ENCODE assay signal across 20 mouse cellular contexts in the genomic region with DNA sequence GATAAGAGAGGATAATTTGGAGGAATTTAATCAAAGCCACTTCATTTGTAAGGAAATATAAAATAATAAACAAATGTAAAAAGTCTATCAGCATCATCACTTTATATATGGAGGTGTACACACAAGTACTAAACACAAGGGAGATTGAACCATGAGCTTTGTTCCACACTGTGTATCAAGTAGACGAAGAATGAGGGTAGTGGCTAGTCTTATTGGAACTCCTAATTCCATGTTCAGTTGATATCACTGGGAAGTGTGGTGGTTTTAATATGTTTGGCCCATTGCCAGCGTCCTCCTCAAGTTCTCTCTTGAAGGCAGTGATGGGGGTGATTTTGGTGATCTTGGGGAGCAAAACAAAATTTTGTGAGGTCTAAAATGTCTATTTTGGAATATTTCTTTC.
"Had no signal": no experiment of that assay in that cellular context is flagged by ENCODE, and none has a peak within 500 bp of the region (broad histone marks: within the 10 kb centered on the region; RNA-seq: fewer than 3 reads in every experiment).

No protein-coding gene starts in this region.

- ATAC-seq: lung, postnatal 0 days had no signal

- H3K4me1 ChIP-seq: kidney, embryonic 15.5 days; liver, embryonic 13.5 days; megakaryocyte, embryonic 14.5 days; neural tube, embryonic 12.5 days; neural tube, embryonic 15.5 days had no signal

- H3K27me3 ChIP-seq: kidney, embryonic 15.5 days; liver, embryonic 13.5 days; megakaryocyte, embryonic 14.5 days; neural tube, embryonic 12.5 days; neural tube, embryonic 15.5 days had no signal

- H3K4me3 ChIP-seq: kidney, embryonic 15.5 days; left cerebral cortex, adult 2 months; liver, embryonic 13.5 days; megakaryocyte, embryonic 14.5 days; neural tube, embryonic 12.5 days; neural tube, embryonic 15.5 days had no signal

- H3K9me3 ChIP-seq: kidney, embryonic 15.5 days; liver, embryonic 13.5 days; neural tube, embryonic 12.5 days; neural tube, embryonic 15.5 days had no signal

- H3K27ac ChIP-seq: kidney, embryonic 15.5 days; left cerebral cortex, adult 2 months; liver, embryonic 13.5 days; neural tube, embryonic 12.5 days; neural tube, embryonic 15.5 days; stomach, postnatal 0 days had no signal

- DNase-seq: kidney, adult 11 months; kidney, adult 8-10 months; kidney, postnatal 10 days; kidney, postnatal 36 days; layer of hippocampus, postnatal 36 days; liver, embryonic 13.5 days; lung, adult 2 months; right cerebral cortex, adult 18-20 months; right cerebral cortex, postnatal 14 days; right cerebral cortex, postnatal 4 days; thymus, adult 2 months; thymus, postnatal 14 days; thymus, postnatal 4 days had no signal

- H3K36me3 ChIP-seq: kidney, embryonic 15.5 days; liver, embryonic 13.5 days; neural tube, embryonic 12.5 days; neural tube, embryonic 15.5 days had no signal

- H3K9ac ChIP-seq: kidney, embryonic 15.5 days; liver, embryonic 13.5 days; neural tube, embryonic 12.5 days; neural tube, embryonic 15.5 days had no signal

- H3K4me2 ChIP-seq: kidney, embryonic 15.5 days; liver, embryonic 13.5 days; neural tube, embryonic 12.5 days; neural tube, embryonic 15.5 days had no signal
